Mouse (Mus musculus): Measurements from ENCODE around the gene Slc16a10. TPM values are rescaled to one million over a fixed set of nuclear protein-coding genes. Genes with fewer than 3 reads are reported as not detected.

Slc16a10 gene
- polyA plus RNA-seq, 1 experiment from 2014 or later: 6.8 TPM

DNA sequence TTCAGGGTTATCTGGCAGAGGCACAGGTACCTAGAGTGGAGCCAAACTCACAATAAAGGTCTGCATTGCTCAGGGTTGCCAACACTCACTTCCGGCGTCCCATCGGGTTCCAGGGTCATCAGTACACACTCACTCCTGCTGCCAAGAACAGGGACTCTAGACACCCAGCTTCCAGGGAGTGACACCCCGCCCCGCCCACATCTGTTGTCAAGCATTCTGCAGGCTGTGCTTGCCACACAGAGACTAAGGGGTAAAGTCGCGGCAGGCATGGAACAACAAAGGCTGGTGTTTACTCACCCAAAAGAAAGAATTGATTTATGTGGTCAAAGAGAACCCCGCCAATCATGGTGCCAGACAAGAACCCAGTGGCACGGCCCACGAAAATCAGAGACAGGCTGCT is 135.1 kb downstream of the Slc16a10 start:
- no peak overlapping the region for H3K9ac ChIP-seq
- no peak overlapping the region for H3K27ac ChIP-seq
- WGBS: 63% methylated on average over 10 of the region's 10 CpGs
- no peaks in the 10 kb centered on the region for H3K36me3 ChIP-seq
- H3K4me2 ChIP-seq: no peak overlapping the region
- no peaks in the 10 kb centered on the region for H3K27me3 ChIP-seq
- no peak overlapping the region for H3K4me3 ChIP-seq
- no peak for ATAC-seq (ENCODE audit: borderline replicate concordance, extremely low read depth, low FRiP score, low TSS enrichment)
- H3K9me3 ChIP-seq: no peaks in the 10 kb centered on the region
- H3K4me1 ChIP-seq: no peaks in the 10 kb centered on the region

GRCm38 (mm10) chr10:40000746-40001145 is 141.3 kb downstream of the Slc16a10 start:
- Histone ChIP-seq H3K4me1 (no peaks in the 10 kb centered on the region), H3K9ac (no peak overlapping the region), H3K4me2 (no peak overlapping the region), H3K4me3 (no peak overlapping the region), H3K36me3 (no peaks in the 10 kb centered on the region), H3K27me3 (no peaks in the 10 kb centered on the region), H3K9me3 (no peaks in the 10 kb centered on the region), H3K27ac (no peak overlapping the region)
- WGBS: 86% methylated on average over 2 of the region's 2 CpGs
- ATAC-seq (ENCODE audit: borderline replicate concordance, extremely low read depth, low FRiP score, low TSS enrichment): no peak

DNA sequence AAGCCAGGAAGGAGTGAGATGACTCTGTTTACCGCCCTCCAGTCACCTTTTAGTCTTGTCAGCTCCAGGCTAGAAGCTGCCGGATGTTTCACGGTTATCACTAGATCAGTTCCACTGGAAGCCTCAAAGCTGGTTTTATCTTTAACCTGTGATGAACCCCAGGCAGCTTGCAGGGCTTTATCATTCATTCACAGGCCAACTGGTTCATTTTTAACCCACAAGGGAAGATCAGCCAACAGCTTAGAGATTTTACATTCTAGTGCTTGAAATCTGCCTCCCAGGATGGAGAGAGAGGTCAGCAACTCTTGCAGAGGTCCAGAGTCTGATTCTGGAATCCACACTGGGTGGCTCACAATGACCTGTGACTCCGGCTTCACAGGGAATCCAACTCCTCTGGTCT is 150.9 kb downstream of the Slc16a10 start:
- Histone ChIP-seq H3K27ac (no peak overlapping the region), H3K9me3 (no peaks in the 10 kb centered on the region), H3K9ac (no peak overlapping the region), H3K4me1 (no peaks in the 10 kb centered on the region), H3K4me3 (no peak overlapping the region), H3K36me3 (no peaks in the 10 kb centered on the region), H3K27me3 (no peaks in the 10 kb centered on the region), H3K4me2 (no peak overlapping the region)
- 45% methylated on average over 4 of the region's 4 CpGs for WGBS
- no peak for ATAC-seq (ENCODE audit: borderline replicate concordance, extremely low read depth, low FRiP score, low TSS enrichment)

DNA sequence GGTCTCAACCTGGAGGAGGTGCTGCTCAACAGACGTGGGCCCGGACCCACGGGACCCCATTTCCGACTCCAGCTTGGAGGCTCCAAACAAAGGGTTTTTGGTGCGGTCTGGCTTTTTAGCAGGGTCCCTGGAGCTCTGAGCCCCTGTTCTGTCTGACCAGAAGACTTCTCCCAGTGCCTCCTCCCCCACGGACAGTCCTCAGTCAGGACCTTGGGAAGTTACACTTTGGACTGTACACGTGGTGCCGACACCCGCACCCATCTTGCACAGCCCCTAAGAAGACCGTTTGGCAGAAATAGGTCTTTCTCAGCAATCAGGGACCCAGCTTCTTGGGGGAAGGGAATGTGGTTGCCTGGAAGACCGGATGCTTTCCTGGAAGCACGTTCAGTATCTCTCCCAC is 155.6 kb downstream of the Slc16a10 start, which contains the start of gene Mfsd4b5:
Mfsd4b5 (minus strand) TSS at position 181 of the 400 bp plus-strand sequence.
- no peaks in the 10 kb centered on the region for H3K9me3 ChIP-seq
- H3K36me3 ChIP-seq: no peaks in the 10 kb centered on the region
- H3K4me1 ChIP-seq: no peaks in the 10 kb centered on the region
- H3K27me3 ChIP-seq: no peaks in the 10 kb centered on the region
- H3K4me3 ChIP-seq: no peak within 1 kb of the TSS
- no peak within 1 kb of the TSS for H3K27ac ChIP-seq
- no peak within 1 kb of the TSS for H3K9ac ChIP-seq
- WGBS: 86% methylated on average over 12 of the region's 12 CpGs
- no peak within 1 kb of the TSS for H3K4me2 ChIP-seq
- no peak for ATAC-seq (ENCODE audit: borderline replicate concordance, extremely low read depth, low FRiP score, low TSS enrichment)

Other genes starting within 250 kb of the Slc16a10 start
- gene Mfsd4b4, start 243.0 kb downstream of the Slc16a10 start, polyA plus RNA-seq (2015; fragmentation: Nextera tagmentation; extraction: Ambion mirVana): 4.9 and 5.6 TPM in 2 replicates
- gene Mfsd4b2, start 215.3 kb downstream of the Slc16a10 start, polyA plus RNA-seq (2015; fragmentation: Nextera tagmentation; extraction: Ambion mirVana): not detected in 2 replicates
- 0.20 and 0.55 TPM in 2 replicates for gene Mfsd4b3, start 182.1 kb downstream of the Slc16a10 start, polyA plus RNA-seq (2015; fragmentation: Nextera tagmentation; extraction: Ambion mirVana)
- 0.15 TPM in 1 of 2 replicates, not detected in the other for gene Mfsd4b5, start 155.6 kb downstream of the Slc16a10 start, polyA plus RNA-seq (2015; fragmentation: Nextera tagmentation; extraction: Ambion mirVana)
- 0.21 TPM in 1 of 2 replicates, not detected in the other for gene Mfsd4b1, start 117.0 kb downstream of the Slc16a10 start, polyA plus RNA-seq (2015; fragmentation: Nextera tagmentation; extraction: Ambion mirVana)
- gene Rpf2, start 104.8 kb upstream of the Slc16a10 start, polyA plus RNA-seq (2015; fragmentation: Nextera tagmentation; extraction: Ambion mirVana): 62.3 and 65.4 TPM in 2 replicates
- 81.5 and 90.1 TPM in 2 replicates for gene Gtf3c6, start 115.8 kb upstream of the Slc16a10 start, polyA plus RNA-seq (2015; fragmentation: Nextera tagmentation; extraction: Ambion mirVana)
- gene Amd1, start 159.9 kb upstream of the Slc16a10 start, polyA plus RNA-seq (2015; fragmentation: Nextera tagmentation; extraction: Ambion mirVana): 57.0 and 59.8 TPM in 2 replicates
- gene Cdk19, start 197.3 kb upstream of the Slc16a10 start, polyA plus RNA-seq (2015; fragmentation: Nextera tagmentation; extraction: Ambion mirVana): 9.5 and 10.6 TPM in 2 replicates